Mouse (Mus musculus) neural tube, embryonic 12.5 days (tissue): ENCODE data around the gene Nxpe2. TPM values are rescaled to one million over a fixed set of nuclear protein-coding genes. Genes with fewer than 3 reads are reported as not detected.

Source experiments
- ATAC-seq: fragments of 200-750 bp; cut with Nextera tagmentation; 2 replicates; pipeline ENCODE4 v1.8.0; 2017; ENCODE audit warnings: low read depth, mild to moderate bottlenecking, moderate TSS enrichment, moderate library complexity; ENCODE audit not compliant: low FRiP score
- H3K27ac ChIP-seq: fragments of 300-500 bp; sonication (generic); 2 replicates; pipeline ENCODE4 v1.5.1; 2016
- H3K27me3 ChIP-seq: fragments of 300-500 bp; sonication (generic); replicated peaks from 2 replicates; pipeline ENCODE4 v1.6.1; 2016; ENCODE audit warnings: mild to moderate bottlenecking
- H3K36me3 ChIP-seq: fragments of 300-500 bp; sonication (generic); 2 replicates; pipeline ENCODE4 v1.6.1; 2016; ENCODE audit warnings: mild to moderate bottlenecking
- H3K4me1 ChIP-seq: fragments of 300-500 bp; sonication (generic); 2 replicates; pipeline ENCODE4 v1.6.1; 2016
- H3K4me2 ChIP-seq: fragments of 300-500 bp; sonication (generic); replicated peaks from 2 replicates; pipeline ENCODE4 v1.6.1; 2016; ENCODE audit warnings: mild to moderate bottlenecking
- H3K4me3 ChIP-seq: fragments of 300-500 bp; sonication (generic); 2 replicates; pipeline ENCODE4 v1.5.1; 2016
- H3K9ac ChIP-seq: fragments of 300-500 bp; sonication (generic); 2 replicates; pipeline ENCODE4 v1.6.1; 2016; ENCODE audit warnings: mild to moderate bottlenecking
- H3K9me3 ChIP-seq: fragments of 300-500 bp; sonication (generic); 2 replicates; pipeline ENCODE4 v1.6.1; 2016; ENCODE audit warnings: mild to moderate bottlenecking
- WGBS: fragments of 180-500 bp; shearing (Covaris S2); methylation state at CpG from one replicate; pipeline ENCODE4 v1.1.7; 2016; 5-methylcytosine and 5-hydroxymethylcytosine counted together
- polyA plus RNA-seq: library from polyadenylated mRNA; unstranded; fragments of >200 nt; fragmentation: Nextera tagmentation; extraction: Ambion mirVana; gene quantifications from 2 replicates; pipeline ENCODE4 v1.2.1, GENCODE M21; 2016

Gene Nxpe2
- 0.32 and 0.60 TPM in 2 replicates for polyA plus RNA-seq

GRCm38 (mm10) chr9:48353148-48353698 is at the start of gene Nxpe2:
Gene Nxpe2 (minus strand): TSS chr9:48353454.
- H3K27ac ChIP-seq, result no peak within 1 kb of the TSS
- no peak within 1 kb of the TSS for H3K4me3 ChIP-seq
- H3K4me1 ChIP-seq, result no peaks in the 10 kb centered on the region
- H3K36me3 ChIP-seq, result no peaks in the 10 kb centered on the region
- H3K9ac ChIP-seq, result no peak within 1 kb of the TSS
- no peak within 1 kb of the TSS for H3K4me2 ChIP-seq
- WGBS, result 64% methylated on average over 2 of the region's 2 CpGs
- no peaks in the 10 kb centered on the region for H3K9me3 ChIP-seq
- no peak for ATAC-seq
- H3K27me3 ChIP-seq, result no peaks in the 10 kb centered on the region

GRCm38 (mm10) chr9:48389983-48390382 is 36.7 kb upstream of the Nxpe2 start:
- whole genome bisulfite sequencing, result 78% methylated on average over 3 of the region's 3 CpGs
- ATAC-seq, result no peak
- Histone ChIP-seq H3K27me3 (no peaks in the 10 kb centered on the region), H3K27ac (no peak overlapping the region), H3K36me3 (no peaks in the 10 kb centered on the region), H3K4me1 (no peaks in the 10 kb centered on the region), H3K4me2 (no peak overlapping the region), H3K4me3 (no peak overlapping the region), H3K9me3 (no peaks in the 10 kb centered on the region), H3K9ac (no peak overlapping the region)

DNA sequence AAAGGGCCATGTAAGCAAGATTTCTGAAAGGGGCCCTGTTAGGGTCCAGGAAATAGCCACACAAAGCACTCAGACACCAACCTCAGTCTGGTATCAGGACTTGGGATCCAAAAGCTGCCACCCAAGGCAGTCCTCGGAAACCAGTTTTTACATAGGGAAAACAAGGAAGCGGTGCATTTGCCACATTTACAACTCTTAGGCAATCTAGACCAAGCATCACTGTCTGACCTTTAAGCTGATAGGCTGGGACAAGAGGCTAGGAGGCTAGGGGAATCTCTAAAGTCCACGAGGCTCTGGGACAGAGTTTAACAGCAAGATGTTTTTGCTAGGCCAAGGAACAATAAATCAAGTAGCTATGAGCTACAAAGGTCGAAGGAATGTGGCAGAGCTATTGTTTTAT is 35.2 kb upstream of the Nxpe2 start:
- Histone ChIP-seq H3K4me3 (no peak overlapping the region), H3K4me1 (no peaks in the 10 kb centered on the region), H3K27ac (no peak overlapping the region), H3K9ac (no peak overlapping the region), H3K4me2 (no peak overlapping the region), H3K36me3 (no peaks in the 10 kb centered on the region), H3K27me3 (no peaks in the 10 kb centered on the region), H3K9me3 (no peaks in the 10 kb centered on the region)
- no peak for ATAC-seq
- WGBS, result 62% methylated on average over 4 of the region's 4 CpGs

- Histone ChIP-seq H3K36me3 (no peaks in the 10 kb centered on the region), H3K4me1 (no peaks in the 10 kb centered on the region), H3K27me3 (no peaks in the 10 kb centered on the region), H3K4me3 (no peak overlapping the region), H3K27ac (no peak overlapping the region), H3K9me3 (no peaks in the 10 kb centered on the region), H3K9ac (no peak overlapping the region), H3K4me2 (no peak overlapping the region)
- no peak for ATAC-seq
- 86% methylated on average over 2 of the region's 2 CpGs for WGBS
Measured at GRCm38 (mm10) chr9:48374357-48374756, 21.1 kb upstream of the Nxpe2 start.

DNA sequence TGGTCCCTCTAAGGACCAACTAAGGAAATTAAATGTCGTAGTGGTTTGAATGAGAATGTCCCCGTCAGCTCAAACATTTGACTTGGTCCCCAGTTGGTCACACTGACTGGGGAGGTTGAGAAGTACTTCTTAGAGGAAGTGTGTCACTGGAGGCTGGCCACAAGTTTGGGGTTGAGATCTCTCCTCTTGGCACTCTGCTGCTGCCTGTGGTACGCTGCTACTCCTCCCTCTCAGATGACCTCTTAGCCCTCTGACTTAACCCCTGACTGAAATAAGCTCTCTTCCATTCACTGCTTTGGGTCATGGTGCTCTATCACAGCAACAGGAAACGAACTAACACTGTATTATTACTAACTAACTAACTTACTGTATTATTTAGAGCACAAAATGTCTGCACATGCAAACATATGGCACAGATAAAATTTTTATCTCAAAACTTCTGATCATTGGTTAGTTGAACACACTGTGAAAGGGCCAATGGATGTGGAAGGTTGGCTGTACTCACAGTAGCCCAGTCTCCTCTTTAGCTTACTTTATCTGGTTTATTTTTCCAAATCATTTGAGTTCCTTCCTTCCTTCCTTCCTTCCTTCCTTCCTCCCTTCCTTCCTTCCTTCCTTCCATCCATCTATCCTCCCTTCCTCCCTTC is 20.1 kb upstream of the Nxpe2 start:
- no peak overlapping the region for H3K4me2 ChIP-seq
- H3K4me1 ChIP-seq, result no peaks in the 10 kb centered on the region
- H3K9me3 ChIP-seq, result no peaks in the 10 kb centered on the region
- no peaks in the 10 kb centered on the region for H3K27me3 ChIP-seq
- H3K9ac ChIP-seq, result no peak overlapping the region
- no peak overlapping the region for H3K4me3 ChIP-seq
- no peak for ATAC-seq
- H3K36me3 ChIP-seq, result no peaks in the 10 kb centered on the region
- H3K27ac ChIP-seq, result no peak overlapping the region
- WGBS, result 76% methylated on average over 4 of the region's 4 CpGs

DNA sequence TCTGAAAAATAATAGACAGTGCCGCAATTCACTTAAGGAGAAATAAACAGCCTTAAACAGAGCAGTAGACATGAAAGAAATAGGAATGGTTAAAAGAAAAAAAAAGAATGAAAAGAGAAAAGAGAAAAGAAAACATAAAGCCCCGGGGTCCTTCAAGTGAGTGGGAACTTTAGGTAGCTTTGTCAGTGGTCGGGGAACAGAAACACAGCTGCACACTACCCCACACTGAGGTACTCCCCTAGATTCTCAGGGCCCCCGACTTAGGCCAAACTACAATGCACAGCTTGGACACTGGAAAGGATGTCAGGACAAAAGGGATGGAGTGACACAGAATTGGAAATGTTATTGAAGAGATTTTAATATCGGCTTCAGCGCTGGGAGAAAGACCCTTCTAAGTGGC is 9.5 kb upstream of the Nxpe2 start:
- H3K4me2 ChIP-seq, result no peak overlapping the region
- 87% methylated on average over 6 of the region's 6 CpGs for WGBS
- no peaks in the 10 kb centered on the region for H3K36me3 ChIP-seq
- ATAC-seq, result no peak
- H3K27ac ChIP-seq, result no peak overlapping the region
- no peaks in the 10 kb centered on the region for H3K4me1 ChIP-seq
- H3K9ac ChIP-seq, result no peak overlapping the region
- no peak overlapping the region for H3K4me3 ChIP-seq
- H3K27me3 ChIP-seq, result no peaks in the 10 kb centered on the region
- no peaks in the 10 kb centered on the region for H3K9me3 ChIP-seq

GRCm38 (mm10) chr9:48361815-48362631 is 8.8 kb upstream of the Nxpe2 start:
- Histone ChIP-seq H3K36me3 (no peaks in the 10 kb centered on the region), H3K4me3 (no peak overlapping the region), H3K9ac (no peak overlapping the region), H3K9me3 (no peaks in the 10 kb centered on the region), H3K4me1 (no peaks in the 10 kb centered on the region), H3K27me3 (no peaks in the 10 kb centered on the region), H3K27ac (no peak overlapping the region), H3K4me2 (no peak overlapping the region)
- WGBS, result 83% methylated on average over 14 of the region's 14 CpGs
- ATAC-seq, result no peak

- ATAC-seq, result no peak
- H3K4me3 ChIP-seq, result no peak overlapping the region
- no peaks in the 10 kb centered on the region for H3K27me3 ChIP-seq
- no peak overlapping the region for H3K4me2 ChIP-seq
- no peak overlapping the region for H3K9ac ChIP-seq
- H3K4me1 ChIP-seq, result no peaks in the 10 kb centered on the region
- 69% methylated on average over 4 of the region's 4 CpGs for WGBS
- no peaks in the 10 kb centered on the region for H3K36me3 ChIP-seq
- no peaks in the 10 kb centered on the region for H3K9me3 ChIP-seq
- no peak overlapping the region for H3K27ac ChIP-seq
Measured at GRCm38 (mm10) chr9:48360826-48361225, 7.6 kb upstream of the Nxpe2 start.

DNA sequence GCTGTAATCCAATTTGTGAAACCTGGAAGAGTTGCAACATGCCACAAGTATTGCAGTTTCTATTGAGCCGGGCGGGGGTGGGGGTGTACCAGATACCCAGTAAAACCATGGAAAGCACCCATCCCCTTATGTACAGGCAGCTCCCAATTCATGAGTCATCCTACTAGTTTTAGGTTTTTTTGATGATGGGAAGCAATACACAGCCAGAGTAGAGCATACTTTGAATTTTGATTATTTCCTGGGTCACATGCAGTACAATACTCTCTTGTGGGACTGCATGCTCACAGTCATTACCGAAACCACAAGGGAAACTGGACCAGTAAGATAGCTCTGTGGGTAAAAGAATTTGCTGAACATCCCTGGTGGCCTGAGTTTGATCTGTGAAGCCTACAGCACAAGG is 3.8 kb upstream of the Nxpe2 start:
- H3K4me3 ChIP-seq, result no peak overlapping the region
- 93% methylated on average over 3 of the region's 3 CpGs for WGBS
- H3K36me3 ChIP-seq, result no peaks in the 10 kb centered on the region
- H3K4me2 ChIP-seq, result no peak overlapping the region
- H3K27me3 ChIP-seq, result no peaks in the 10 kb centered on the region
- no peak overlapping the region for H3K9ac ChIP-seq
- H3K27ac ChIP-seq, result no peak overlapping the region
- H3K9me3 ChIP-seq, result no peaks in the 10 kb centered on the region
- no peak for ATAC-seq
- H3K4me1 ChIP-seq, result no peaks in the 10 kb centered on the region

- Histone ChIP-seq H3K9me3 (no peaks in the 10 kb centered on the region), H3K4me1 (no peaks in the 10 kb centered on the region), H3K4me2 (no peak overlapping the region), H3K27me3 (no peaks in the 10 kb centered on the region), H3K36me3 (no peaks in the 10 kb centered on the region), H3K27ac (no peak overlapping the region), H3K9ac (no peak overlapping the region), H3K4me3 (no peak overlapping the region)
- 40% methylated on average over 3 of the region's 3 CpGs for WGBS
- no peak for ATAC-seq
Measured at GRCm38 (mm10) chr9:48354793-48355192, 1.5 kb upstream of the Nxpe2 start.

DNA sequence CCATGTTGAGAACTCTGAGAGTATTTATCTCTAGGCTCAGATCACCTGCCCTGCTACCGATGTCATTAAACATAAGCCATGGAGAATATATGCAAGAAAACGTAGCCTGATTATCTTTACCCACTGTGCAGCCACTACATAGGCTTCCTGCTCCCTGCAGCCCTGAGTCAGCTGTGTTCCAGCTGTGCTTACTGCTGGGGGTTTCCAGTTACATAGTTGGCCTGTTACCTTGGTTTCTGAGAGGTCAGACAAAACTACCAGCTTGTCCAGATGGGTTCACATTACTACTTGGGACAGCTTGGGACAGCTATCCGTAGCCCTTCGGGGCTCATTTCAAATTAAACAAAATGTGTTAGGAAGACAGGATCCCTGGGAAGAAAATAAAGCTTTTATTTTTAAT is 868 bp upstream of the Nxpe2 start:
- H3K4me3 ChIP-seq, result no peak overlapping the region
- H3K36me3 ChIP-seq, result no peaks in the 10 kb centered on the region
- ATAC-seq, result no peak
- no peak overlapping the region for H3K4me2 ChIP-seq
- no peaks in the 10 kb centered on the region for H3K9me3 ChIP-seq
- no peak overlapping the region for H3K9ac ChIP-seq
- no peaks in the 10 kb centered on the region for H3K27me3 ChIP-seq
- no peak overlapping the region for H3K27ac ChIP-seq
- WGBS, result 72% methylated on average over 4 of the region's 4 CpGs
- no peaks in the 10 kb centered on the region for H3K4me1 ChIP-seq

GRCm38 (mm10) chr9:48345866-48346265 is 7.4 kb downstream of the Nxpe2 start:
- H3K4me2 ChIP-seq, result no peak overlapping the region
- ATAC-seq, result no peak
- H3K4me3 ChIP-seq, result no peak overlapping the region
- no peaks in the 10 kb centered on the region for H3K9me3 ChIP-seq
- WGBS, result 87% methylated on average over 3 of the region's 3 CpGs
- H3K9ac ChIP-seq, result no peak overlapping the region
- H3K36me3 ChIP-seq, result no peaks in the 10 kb centered on the region
- no peaks in the 10 kb centered on the region for H3K4me1 ChIP-seq
- no peak overlapping the region for H3K27ac ChIP-seq
- H3K27me3 ChIP-seq, result no peaks in the 10 kb centered on the region
